Mouse (Mus musculus): ENCODE results near the gene Cbln3. TPM values are rescaled to one million over a fixed set of nuclear protein-coding genes. Genes with fewer than 3 reads are reported as not detected.
A peak's percentile ranks its signal among the peaks of the same experiment; 100 is the strongest.

Cbln3 gene
- polyA plus RNA-seq, 1 experiment from 2014 or later, result 0.25 TPM

DNA sequence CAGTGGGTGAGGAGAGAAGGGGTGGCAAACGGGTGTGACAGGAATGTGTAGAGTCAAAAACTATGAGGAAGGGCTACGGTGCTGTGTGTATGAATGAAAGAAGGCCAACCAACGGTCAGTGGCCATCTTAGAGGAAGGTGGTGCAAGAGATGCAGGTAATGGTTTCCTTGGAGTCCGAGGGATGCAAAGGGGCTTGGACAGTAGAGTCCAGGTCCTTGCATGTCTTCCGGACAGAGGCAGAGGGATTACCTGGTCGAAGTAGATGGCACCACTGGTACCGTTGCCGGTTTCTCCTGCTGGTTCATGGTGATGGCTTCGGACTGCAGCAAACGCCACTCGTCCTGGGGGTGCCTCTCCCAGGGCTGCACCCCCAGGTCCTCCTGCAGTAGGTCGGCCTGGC, 529 bp downstream of the Cbln3 start:
- Histone ChIP-seq H3K4me2 (ENCODE audit: low read depth, low read length) (no peak overlapping the region), H3K36me3 (ENCODE audit: control insufficient read depth, insufficient read depth, low read length) (peaks cover 23% of the 10 kb centered on the region), H3K27ac (replicated peaks; ENCODE audit: low read depth, low read length) (peak overlapping the region; percentile 92; the same call in 1 of the 2 replicates), H3K9ac (ENCODE audit: low read depth, low read length) (no peak overlapping the region), H3K9me3 (ENCODE audit: control insufficient read depth, low read length) (no peaks in the 10 kb centered on the region), H3K4me1 (ENCODE audit: control insufficient read depth, insufficient read depth, low read length) (peaks cover 11% of the 10 kb centered on the region; the same call in 1 of the 2 replicates), H3K4me3 (ENCODE audit: low read depth, low read length) (no peak overlapping the region), H3K27me3 (replicated peaks; ENCODE audit: control insufficient read depth, insufficient read depth, low read length) (no peaks in the 10 kb centered on the region)
- ATAC-seq (ENCODE audit: low read depth) (no peak), DNase-seq (ENCODE audit: low spot score) (no peak)
- WGBS, result 98% methylated on average over 11 of the region's 12 CpGs

GRCm38 (mm10) chr14:55883149-55883661, 987 bp downstream of the Cbln3 start:
- no peak overlapping the region for H3K4me3 ChIP-seq (ENCODE audit: low read depth, low read length)
- 94% methylated on average over 13 of the region's 13 CpGs for WGBS
- no peaks in the 10 kb centered on the region for H3K9me3 ChIP-seq (ENCODE audit: control insufficient read depth, low read length)
- DNase-seq (ENCODE audit: low spot score) (no peak), ATAC-seq (ENCODE audit: low read depth) (no peak)
- no peaks in the 10 kb centered on the region for H3K27me3 ChIP-seq (replicated peaks; ENCODE audit: control insufficient read depth, insufficient read depth, low read length)
- no peak overlapping the region for H3K9ac ChIP-seq (ENCODE audit: low read depth, low read length)
- H3K4me1 ChIP-seq (ENCODE audit: control insufficient read depth, insufficient read depth, low read length), result peaks cover 11% of the 10 kb centered on the region; the same call in 1 of the 2 replicates
- no peak overlapping the region for H3K4me2 ChIP-seq (ENCODE audit: low read depth, low read length)
- H3K36me3 ChIP-seq (ENCODE audit: control insufficient read depth, insufficient read depth, low read length), result peaks cover 19% of the 10 kb centered on the region
- no peak overlapping the region for H3K27ac ChIP-seq (replicated peaks; ENCODE audit: low read depth, low read length)

DNA sequence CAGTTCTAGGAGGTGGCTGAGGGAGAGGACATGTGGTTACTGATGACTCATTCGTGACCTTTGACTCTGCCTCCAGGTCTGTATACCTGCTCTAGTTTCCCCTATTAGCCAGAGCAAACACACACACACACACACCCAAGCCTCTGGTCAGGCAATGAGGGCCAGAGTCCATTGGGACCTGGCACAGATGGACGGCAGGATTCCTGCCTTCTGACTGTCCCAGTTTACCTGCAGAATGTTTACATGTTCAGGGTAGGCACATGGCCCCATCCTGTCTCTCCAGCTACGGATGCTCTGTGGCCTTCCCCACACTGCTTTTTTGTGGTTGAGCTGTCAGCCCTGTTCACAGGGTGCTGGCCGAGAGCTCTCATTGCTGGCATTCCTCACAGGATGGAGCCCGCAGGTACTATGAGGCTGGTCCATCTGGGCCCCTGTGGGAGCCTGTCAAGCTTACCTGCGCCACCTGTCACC, 2.0 kb downstream of the Cbln3 start:
- Histone ChIP-seq H3K27me3 (replicated peaks; ENCODE audit: control insufficient read depth, insufficient read depth, low read length) (no peaks in the 10 kb centered on the region), H3K9ac (ENCODE audit: low read depth, low read length) (no peak overlapping the region), H3K9me3 (ENCODE audit: control insufficient read depth, low read length) (no peaks in the 10 kb centered on the region), H3K4me3 (ENCODE audit: low read depth, low read length) (no peak overlapping the region), H3K4me1 (ENCODE audit: control insufficient read depth, insufficient read depth, low read length) (peaks cover 19% of the 10 kb centered on the region; the same call in 1 of the 2 replicates), H3K36me3 (ENCODE audit: control insufficient read depth, insufficient read depth, low read length) (peaks cover 9% of the 10 kb centered on the region), H3K27ac (replicated peaks; ENCODE audit: low read depth, low read length) (no peak overlapping the region), H3K4me2 (ENCODE audit: low read depth, low read length) (no peak overlapping the region)
- DNase-seq (ENCODE audit: low spot score) (no peak), ATAC-seq (ENCODE audit: low read depth) (no peak)
- 44% methylated on average over 6 of the region's 6 CpGs for WGBS

DNA sequence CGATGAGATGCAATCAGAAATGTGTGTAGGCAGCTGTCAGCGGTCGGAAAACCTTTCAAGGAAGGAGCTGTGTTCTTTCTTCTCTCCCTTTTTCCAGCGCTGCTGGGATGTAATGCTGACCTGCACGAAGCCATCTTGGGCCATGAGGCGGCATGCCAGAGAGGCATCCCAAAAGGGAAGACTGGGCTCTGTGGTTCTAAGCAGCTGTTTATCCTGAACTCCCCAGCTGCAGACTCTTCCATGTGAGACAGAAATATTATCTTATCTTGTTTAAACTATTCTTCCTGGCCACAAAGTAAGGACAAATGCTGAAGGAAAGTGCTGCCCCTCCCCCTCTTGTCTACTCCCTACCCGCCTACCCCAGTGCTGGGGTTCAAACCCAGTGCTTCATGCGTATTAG, 3.2 kb downstream of the Cbln3 start:
- DNase-seq (ENCODE audit: low spot score) (no peak), ATAC-seq (ENCODE audit: low read depth) (no peak)
- Histone ChIP-seq H3K4me1 (ENCODE audit: control insufficient read depth, insufficient read depth, low read length) (peaks cover 17% of the 10 kb centered on the region; the same call in 1 of the 2 replicates), H3K9ac (ENCODE audit: low read depth, low read length) (no peak overlapping the region), H3K4me3 (ENCODE audit: low read depth, low read length) (no peak overlapping the region), H3K27me3 (replicated peaks; ENCODE audit: control insufficient read depth, insufficient read depth, low read length) (no peaks in the 10 kb centered on the region), H3K9me3 (ENCODE audit: control insufficient read depth, low read length) (no peaks in the 10 kb centered on the region), H3K36me3 (ENCODE audit: control insufficient read depth, insufficient read depth, low read length) (no peaks in the 10 kb centered on the region), H3K27ac (replicated peaks; ENCODE audit: low read depth, low read length) (no peak overlapping the region), H3K4me2 (ENCODE audit: low read depth, low read length) (no peak overlapping the region)
- WGBS, result 73% methylated on average over 8 of the region's 8 CpGs

GRCm38 (mm10) chr14:55879623-55880022, 4.6 kb downstream of the Cbln3 start:
- no peak overlapping the region for H3K4me2 ChIP-seq (ENCODE audit: low read depth, low read length)
- no peak overlapping the region for H3K9ac ChIP-seq (ENCODE audit: low read depth, low read length)
- WGBS, result 36% methylated on average over 1 of the region's 1 CpGs
- H3K27ac ChIP-seq (replicated peaks; ENCODE audit: low read depth, low read length), result no peak overlapping the region
- no peaks in the 10 kb centered on the region for H3K36me3 ChIP-seq (ENCODE audit: control insufficient read depth, insufficient read depth, low read length)
- no peak overlapping the region for H3K4me3 ChIP-seq (ENCODE audit: low read depth, low read length)
- peak; percentile 42; the same call in 1 of the 2 replicates for ATAC-seq (ENCODE audit: low read depth)
- peak; percentile 76 for DNase-seq (ENCODE audit: low spot score)
- H3K9me3 ChIP-seq (ENCODE audit: control insufficient read depth, low read length), result no peaks in the 10 kb centered on the region
- H3K27me3 ChIP-seq (replicated peaks; ENCODE audit: control insufficient read depth, insufficient read depth, low read length), result no peaks in the 10 kb centered on the region
- H3K4me1 ChIP-seq (ENCODE audit: control insufficient read depth, insufficient read depth, low read length), result peaks cover 16% of the 10 kb centered on the region; the same call in 1 of the 2 replicates

DNA sequence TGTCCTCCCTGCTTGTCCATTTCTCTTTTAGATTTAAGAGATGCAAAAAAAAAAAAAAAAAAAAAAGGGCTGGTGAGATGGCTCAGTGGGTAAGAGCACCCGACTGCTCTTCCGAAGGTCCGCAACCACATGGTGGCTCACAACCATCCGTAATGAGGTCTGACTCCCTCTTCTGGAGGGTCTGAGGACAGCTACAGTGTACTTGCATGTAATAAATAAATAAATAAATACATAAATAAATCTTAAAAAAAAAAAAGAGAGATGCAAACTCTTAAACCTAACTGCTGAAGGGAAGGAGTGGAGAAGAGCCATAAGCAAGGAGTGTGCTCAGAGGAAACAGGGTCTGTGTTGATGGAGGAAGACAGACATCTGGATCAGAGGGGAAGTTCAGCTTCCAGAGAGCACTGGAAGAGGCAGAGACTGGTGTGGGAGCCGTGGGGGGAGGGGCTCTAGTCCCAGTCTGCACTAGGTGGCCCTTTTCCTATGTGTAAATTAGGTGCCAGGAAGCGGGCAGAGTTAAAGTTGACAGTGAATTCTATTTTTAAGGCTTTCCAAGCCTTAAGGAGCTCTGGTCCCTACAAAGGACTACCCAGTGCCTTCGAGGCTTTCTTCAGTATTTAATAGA, 5.8 kb downstream of the Cbln3 start:
- Histone ChIP-seq H3K9me3 (ENCODE audit: control insufficient read depth, low read length) (no peaks in the 10 kb centered on the region), H3K4me3 (ENCODE audit: low read depth, low read length) (no peak overlapping the region), H3K4me2 (ENCODE audit: low read depth, low read length) (no peak overlapping the region; the same call in 1 of the 2 replicates), H3K27ac (replicated peaks; ENCODE audit: low read depth, low read length) (no peak overlapping the region), H3K4me1 (ENCODE audit: control insufficient read depth, insufficient read depth, low read length) (peaks cover 11% of the 10 kb centered on the region), H3K27me3 (replicated peaks; ENCODE audit: control insufficient read depth, insufficient read depth, low read length) (no peaks in the 10 kb centered on the region), H3K36me3 (ENCODE audit: control insufficient read depth, insufficient read depth, low read length) (no peaks in the 10 kb centered on the region), H3K9ac (ENCODE audit: low read depth, low read length) (no peak overlapping the region)
- WGBS, result 32% methylated on average over 7 of the region's 7 CpGs
- no peak for ATAC-seq (ENCODE audit: low read depth)
- no peak for DNase-seq (ENCODE audit: low spot score)

DNA sequence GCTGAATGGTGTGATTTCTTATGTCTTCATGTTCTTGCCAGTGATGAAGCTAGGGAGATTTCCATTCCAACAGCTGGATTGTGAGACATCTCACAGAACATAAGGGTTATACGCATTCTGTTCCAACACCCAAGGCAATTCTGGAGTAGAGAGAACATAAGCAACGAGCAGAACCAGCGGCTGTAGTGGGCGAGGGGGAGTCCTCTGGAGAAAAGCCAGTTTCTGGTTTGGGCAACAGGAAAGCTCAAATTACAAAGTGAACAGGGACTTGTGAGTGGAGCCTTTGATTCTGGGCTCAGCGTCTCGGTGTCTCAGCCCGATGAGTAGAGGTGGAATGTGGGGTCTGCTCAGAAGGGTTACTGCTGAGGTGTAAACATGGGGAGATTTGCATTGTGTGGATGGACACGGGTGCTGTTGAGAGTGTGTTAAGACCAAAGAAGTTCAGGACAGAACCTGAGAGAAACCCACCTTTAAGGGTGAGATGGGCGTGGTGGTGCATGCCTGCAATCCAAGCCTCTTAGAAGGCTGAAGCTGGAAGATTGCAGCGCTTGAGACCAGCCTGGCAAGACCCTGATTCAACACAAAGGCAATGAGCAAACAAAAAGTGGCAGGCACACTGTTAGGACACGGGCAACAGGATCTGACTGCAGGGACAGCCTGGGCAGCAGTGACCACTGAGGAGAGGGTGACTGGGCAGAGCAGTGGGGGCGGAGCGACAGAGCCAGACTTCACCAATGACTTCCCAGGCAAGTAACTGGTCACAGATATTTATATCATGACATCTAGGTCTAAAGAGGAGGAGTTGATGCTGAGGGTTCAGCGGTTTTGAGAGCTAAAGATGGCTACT, 6.5 kb downstream of the Cbln3 start:
- DNase-seq (ENCODE audit: low spot score) (peak; percentile 61), ATAC-seq (ENCODE audit: low read depth) (no peak)
- Histone ChIP-seq H3K27ac (replicated peaks; ENCODE audit: low read depth, low read length) (no peak overlapping the region), H3K9me3 (ENCODE audit: control insufficient read depth, low read length) (no peaks in the 10 kb centered on the region), H3K4me2 (ENCODE audit: low read depth, low read length) (peak overlapping the region; percentile 23), H3K4me3 (ENCODE audit: low read depth, low read length) (no peak overlapping the region), H3K27me3 (replicated peaks; ENCODE audit: control insufficient read depth, insufficient read depth, low read length) (no peaks in the 10 kb centered on the region), H3K36me3 (ENCODE audit: control insufficient read depth, insufficient read depth, low read length) (peaks cover 6% of the 10 kb centered on the region; the same call in 1 of the 2 replicates), H3K4me1 (ENCODE audit: control insufficient read depth, insufficient read depth, low read length) (peaks cover 14% of the 10 kb centered on the region), H3K9ac (ENCODE audit: low read depth, low read length) (no peak overlapping the region)
- WGBS, result 10% methylated on average over 14 of the region's 14 CpGs

DNA sequence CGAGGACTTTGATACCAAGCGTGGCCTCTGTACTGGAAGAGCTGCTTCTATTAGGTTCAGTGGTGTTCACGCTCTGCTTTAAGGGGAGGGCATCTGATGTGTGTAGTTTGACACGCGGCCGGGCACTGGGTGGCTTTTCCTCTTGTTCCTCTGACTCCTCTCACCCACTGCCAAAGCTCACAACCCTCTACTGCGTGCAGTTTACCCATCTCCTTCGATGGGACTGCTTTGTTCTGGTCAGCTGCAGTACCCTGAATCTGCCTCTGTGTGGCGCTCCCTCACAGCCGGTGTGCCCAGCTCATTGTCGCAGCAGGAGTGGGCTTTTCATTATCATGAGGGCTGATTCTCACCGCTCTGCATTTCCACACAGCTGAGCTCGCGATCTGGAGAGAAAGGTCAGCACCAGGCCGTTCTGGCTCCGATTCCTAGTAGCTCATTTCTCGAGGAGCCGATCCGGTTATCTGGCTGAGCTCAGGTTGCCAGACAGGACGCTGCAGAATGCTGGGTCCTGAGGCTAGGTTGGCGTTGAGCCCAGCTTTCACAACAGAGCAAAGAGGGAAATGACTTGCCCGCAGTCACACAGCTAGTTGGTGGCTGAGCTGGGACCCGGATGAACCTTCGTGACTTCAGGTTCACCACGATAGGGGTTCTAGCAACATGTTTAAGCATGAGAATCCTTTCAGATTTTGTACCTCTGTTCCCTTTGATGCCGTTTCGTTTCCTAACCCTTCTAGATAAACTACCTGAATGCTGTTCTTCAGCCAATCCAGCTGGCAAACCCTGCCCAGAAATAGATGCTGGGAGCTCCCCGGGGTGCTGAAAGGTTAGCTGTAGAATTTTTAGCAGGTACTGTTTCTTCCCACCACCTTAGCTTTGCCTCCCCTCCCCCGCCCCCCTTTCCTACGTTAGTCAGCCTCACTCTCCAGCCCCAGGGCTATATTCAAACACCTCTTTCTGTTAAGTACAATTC, 10.2 kb downstream of the Cbln3 start:
- 14% methylated on average over 30 of the region's 30 CpGs for WGBS
- DNase-seq (ENCODE audit: low spot score), result peak; percentile 76
- Histone ChIP-seq H3K4me3 (ENCODE audit: low read depth, low read length) (no peak overlapping the region), H3K9ac (ENCODE audit: low read depth, low read length) (no peak overlapping the region), H3K27ac (replicated peaks; ENCODE audit: low read depth, low read length) (no peak overlapping the region), H3K4me1 (ENCODE audit: control insufficient read depth, insufficient read depth, low read length) (peaks cover 14% of the 10 kb centered on the region), H3K4me2 (ENCODE audit: low read depth, low read length) (peak overlapping the region; percentile 13), H3K9me3 (ENCODE audit: control insufficient read depth, low read length) (no peaks in the 10 kb centered on the region), H3K36me3 (ENCODE audit: control insufficient read depth, insufficient read depth, low read length) (peaks cover 42% of the 10 kb centered on the region), H3K27me3 (replicated peaks; ENCODE audit: control insufficient read depth, insufficient read depth, low read length) (no peaks in the 10 kb centered on the region)
- peak; percentile 42; the same call in 1 of the 2 replicates for ATAC-seq (ENCODE audit: low read depth)

All from embryonic facial prominence, embryonic 14.5 days (tissue).